Mouse (Mus musculus): ENCODE data around the gene Arglu1.

DNA sequence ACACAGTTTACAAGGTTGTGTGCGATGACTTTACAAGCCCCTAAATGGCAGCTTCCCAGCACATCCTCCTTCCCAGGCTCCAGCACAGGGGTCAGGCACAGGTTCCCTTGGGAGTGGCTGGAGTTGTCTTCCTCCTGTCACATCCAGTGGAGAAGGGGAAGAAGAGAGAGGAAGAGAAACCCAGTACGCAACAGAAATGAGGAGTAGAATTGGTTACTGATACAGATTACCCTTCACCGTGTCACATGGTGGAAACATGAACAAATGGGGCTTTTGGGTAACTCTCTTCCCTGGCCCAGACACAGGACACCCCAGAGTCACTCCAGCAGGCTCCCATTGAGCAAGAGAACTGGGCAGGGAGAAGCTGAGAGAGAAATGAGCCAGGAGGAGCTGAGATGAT lies 40.8 kb downstream of the Arglu1 start:
- TF ChIP-seq CTCF (IDR thresholded peaks at IDR 0.05; ENCODE audit: borderline replicate concordance, extremely low read depth, insufficient read depth, insufficient read length) (no peak), POLR2A (IDR thresholded peaks at IDR 0.05; ENCODE audit: borderline replicate concordance, extremely low read depth, insufficient read depth, insufficient read length, poor library complexity, severe bottlenecking) (no peak)
